Mouse (Mus musculus) heart, adult 2 months (tissue): ENCODE measurements around the gene Slc6a21. TPM values are rescaled to one million over a fixed set of nuclear protein-coding genes. Genes with fewer than 3 reads are reported as not detected.

Experiments
- DNase-seq, 2 experiments: peaks; one replicate each; pipeline ENCODE4 v3.0.0; 2021
- H3K27ac ChIP-seq: fragments of 200-600 bp; 2 replicates; pipeline ENCODE4 v1.8.1; 2022
- H3K27me3 ChIP-seq: fragments of 200-500 bp; 2 replicates; pipeline ENCODE4 v1.6.1; 2012; ENCODE audit warnings: mild to moderate bottlenecking, low read length, inconsistent platforms, mixed read lengths; ENCODE audit not compliant: control insufficient read depth, insufficient read depth
- H3K36me3 ChIP-seq: fragments of 200-500 bp; 2 replicates; pipeline ENCODE4 v1.6.1; 2012; ENCODE audit warnings: low read length, inconsistent platforms; ENCODE audit not compliant: control insufficient read depth, insufficient read depth
- H3K4me1 ChIP-seq: fragments of 200-500 bp; 2 replicates; pipeline ENCODE4 v1.6.1; 2011; ENCODE audit warnings: low read length; ENCODE audit not compliant: control insufficient read depth, insufficient read depth
- H3K4me3 ChIP-seq: fragments of 200-600 bp; 2 replicates; pipeline ENCODE4 v1.8.1; 2022
- H3K79me2 ChIP-seq: fragments of 200-500 bp; replicated peaks from 2 replicates; pipeline ENCODE4 v1.6.1; 2012; ENCODE audit warnings: mild to moderate bottlenecking, inconsistent platforms, low read length, moderate library complexity, mixed read lengths; ENCODE audit not compliant: control insufficient read depth, insufficient read depth
- H3K9ac ChIP-seq: fragments of 200-500 bp; 2 replicates; pipeline ENCODE4 v1.6.1; 2012; ENCODE audit warnings: low read depth, mild to moderate bottlenecking, control low read depth, inconsistent platforms, low read length, mixed read lengths
- CTCF ChIP-seq: fragments of 200-600 bp; IDR thresholded peaks from 2 replicates; pipeline ENCODE4 v1.8.1; 2022; ENCODE audit warnings: antibody characterized with exemption, mild to moderate bottlenecking, moderate library complexity
- EP300 ChIP-seq: fragments of 200-500 bp; IDR thresholded peaks from 2 replicates; pipeline ENCODE4 v1.6.1; 2011; ENCODE audit warnings: low read depth, low read length, control low read depth; ENCODE audit not compliant: insufficient read depth
- POLR2A ChIP-seq: fragments of 200-500 bp; IDR thresholded peaks from 2 replicates; pipeline ENCODE4 v1.6.1; 2011; ENCODE audit warnings: mild to moderate bottlenecking, low read depth, low read length, control low read depth; ENCODE audit not compliant: insufficient read depth
- WGBS: fragments of 180-500 bp; shearing (Covaris S2); methylation state at CpG from one replicate; pipeline ENCODE4 v1.1.7; 2018; 5-methylcytosine and 5-hydroxymethylcytosine counted together
- intact Hi-C: fragments of 180-260 bp; cut with DNase I; formaldehyde crosslinking; loops from one replicate; pipeline ENCODE4 v1.15.1; 2025
- polyA plus RNA-seq: library from polyadenylated mRNA; depleted of rRNA; stranded (reverse); fragments of >200 nt; gene quantifications from 2 replicates; pipeline ENCODE4 v1.2.3, GENCODE M21; 2012
- total RNA-seq, 2 experiments: library from RNA; stranded (reverse); gene quantifications; 2 replicates each; pipeline ENCODE4 v1.2.3; 2021

Slc6a21 gene
- total and polyA plus RNA-seq, 3 experiments: 0.55 TPM; not detected in 2

DNA sequence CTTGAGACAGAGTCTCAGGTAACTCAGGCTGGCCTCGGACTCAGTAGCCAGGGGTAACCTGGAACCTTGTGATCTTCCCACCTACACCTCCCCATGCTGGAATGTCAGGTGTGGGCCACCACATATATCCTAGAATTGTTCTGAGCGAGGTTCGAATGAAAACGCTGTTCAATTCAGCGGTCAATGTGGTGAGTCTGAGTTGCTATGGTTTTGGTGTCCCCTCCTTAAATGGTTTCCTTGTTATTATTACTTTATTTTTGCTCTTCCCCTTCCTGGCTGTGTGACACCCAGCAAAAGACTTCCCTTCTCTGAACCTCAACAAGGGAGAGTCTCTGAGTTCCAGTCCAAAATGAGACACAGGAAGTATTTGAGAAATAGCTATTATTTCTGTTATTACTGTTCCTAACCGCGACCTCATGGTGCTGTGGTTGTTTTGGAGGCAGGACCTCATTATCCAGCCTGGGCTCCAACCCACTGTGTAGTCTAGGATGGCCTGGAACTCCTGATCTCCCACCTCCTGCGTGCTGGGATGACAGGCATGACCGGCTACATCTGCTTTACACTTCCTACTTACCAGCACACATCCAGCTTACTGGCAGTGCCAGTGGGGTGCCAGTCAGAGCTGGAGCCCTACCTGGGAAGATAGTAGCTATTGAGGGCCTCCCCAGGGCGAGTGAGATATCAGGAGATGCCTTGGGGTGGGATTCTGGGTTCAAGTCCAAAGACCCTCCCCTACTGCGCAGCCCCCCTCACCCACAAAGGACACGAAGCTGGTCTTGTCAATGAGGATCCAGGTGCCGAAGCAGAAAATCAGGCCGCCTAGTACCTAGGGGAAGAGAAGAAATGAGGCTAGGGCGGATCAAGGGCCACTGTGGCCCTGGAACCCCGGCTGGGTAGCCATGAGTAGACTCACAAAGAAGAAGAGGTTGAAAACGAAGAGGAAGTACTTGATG, 39.3 kb upstream of the Slc6a21 start:
- intact Hi-C loops: no loop called here
- no peak overlapping the region for H3K4me3 ChIP-seq
- H3K79me2 ChIP-seq: no peaks in the 10 kb centered on the region
- H3K4me1 ChIP-seq: peaks cover 6% of the 10 kb centered on the region
- peak overlapping the region; percentile 15; the same call in 1 of the 2 replicates for H3K27ac ChIP-seq
- H3K27me3 ChIP-seq: no peaks in the 10 kb centered on the region
- 72% methylated on average over 17 of the region's 17 CpGs for WGBS
- TF ChIP-seq CTCF (no peak), POLR2A (no peak), EP300 (no peak)
- DNase-seq: no peak
- H3K9ac ChIP-seq: no peak overlapping the region
- no peaks in the 10 kb centered on the region for H3K36me3 ChIP-seq

DNA sequence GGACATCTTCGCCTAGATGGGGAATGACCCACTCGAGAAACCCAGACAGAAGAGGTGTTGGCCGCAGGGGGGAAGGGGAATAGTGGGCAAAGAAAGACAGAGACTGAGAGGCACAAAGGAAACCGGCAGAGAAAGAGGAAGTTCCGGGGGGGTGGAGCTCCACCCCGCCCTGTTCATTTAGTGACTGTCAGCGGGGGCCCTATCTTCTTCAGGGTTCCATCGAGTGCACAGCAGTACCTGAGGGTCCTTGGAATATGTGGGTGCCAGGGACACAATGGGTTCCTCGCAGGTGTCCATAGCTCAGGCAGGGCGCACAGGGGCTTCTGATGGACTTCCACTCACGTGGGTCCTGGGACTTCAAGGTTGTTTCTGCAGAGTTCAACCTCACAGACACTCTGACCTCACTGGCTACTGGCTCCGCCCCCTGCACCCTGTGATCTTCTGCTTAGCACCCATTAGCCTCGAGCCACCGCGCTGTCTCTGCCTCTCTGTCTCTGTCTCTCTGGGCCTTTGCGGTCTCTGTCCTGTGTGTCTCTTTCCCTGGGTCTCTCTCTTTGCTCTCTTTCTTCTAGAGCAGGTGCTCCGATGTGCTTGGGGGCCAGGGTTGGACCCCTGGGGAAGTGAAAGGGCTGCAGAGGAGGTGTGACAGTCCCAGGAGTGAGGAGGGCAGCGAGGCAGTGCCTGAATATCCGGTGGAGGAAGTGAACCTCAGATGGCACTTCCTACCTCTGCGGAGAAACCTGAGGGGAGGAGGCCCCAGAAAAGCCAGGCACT, 38.4 kb upstream of the Slc6a21 start, which contains the start of gene Cd37:
TSS of gene Cd37 (minus strand) at position 393 of the 774 bp plus-strand sequence.
- no peaks in the 10 kb centered on the region for H3K27me3 ChIP-seq
- H3K79me2 ChIP-seq: no peaks in the 10 kb centered on the region
- peaks cover 5% of the 10 kb centered on the region for H3K4me1 ChIP-seq
- H3K4me3 ChIP-seq: no peak within 1 kb of the TSS
- no peak within 1 kb of the TSS for H3K9ac ChIP-seq
- WGBS: 44% methylated on average over 20 of the region's 20 CpGs
- peak within 1 kb of the TSS; percentile 15; the same call in 1 of the 2 replicates for H3K27ac ChIP-seq
- H3K36me3 ChIP-seq: no peaks in the 10 kb centered on the region
- TF ChIP-seq EP300 (no peak), CTCF (no peak), POLR2A (no peak)
- peak; percentile 44 to 72 for DNase-seq
- intact Hi-C loops: no loop called here

DNA sequence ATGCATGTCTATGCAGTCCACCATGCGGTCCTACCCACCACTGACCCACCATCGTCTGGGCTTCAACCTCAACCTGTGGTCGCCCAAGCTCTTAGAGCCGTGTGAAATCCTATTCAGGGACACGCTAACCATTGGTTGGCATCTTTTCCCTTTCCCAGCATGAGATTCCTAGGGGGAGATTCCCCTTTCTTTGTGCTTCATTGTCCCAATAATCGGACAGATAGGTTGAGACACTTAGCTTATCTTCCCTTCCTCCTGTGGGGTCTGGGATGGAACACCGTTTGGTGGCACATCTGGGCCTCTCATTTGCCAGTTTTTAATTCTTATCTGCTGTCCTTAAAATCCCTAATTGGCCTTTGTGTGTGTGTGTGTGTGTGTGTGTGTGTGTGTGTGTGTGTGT, 37.2 kb upstream of the Slc6a21 start:
- H3K27me3 ChIP-seq: no peaks in the 10 kb centered on the region
- intact Hi-C loops: no loop called here
- H3K9ac ChIP-seq: no peak overlapping the region
- no peak overlapping the region for H3K4me3 ChIP-seq
- H3K4me1 ChIP-seq: no peaks in the 10 kb centered on the region
- TF ChIP-seq CTCF (no peak), POLR2A (no peak), EP300 (no peak)
- WGBS: 91% methylated on average over 7 of the region's 7 CpGs
- no peak overlapping the region for H3K27ac ChIP-seq
- H3K79me2 ChIP-seq: no peaks in the 10 kb centered on the region
- DNase-seq: no peak
- H3K36me3 ChIP-seq: no peaks in the 10 kb centered on the region

DNA sequence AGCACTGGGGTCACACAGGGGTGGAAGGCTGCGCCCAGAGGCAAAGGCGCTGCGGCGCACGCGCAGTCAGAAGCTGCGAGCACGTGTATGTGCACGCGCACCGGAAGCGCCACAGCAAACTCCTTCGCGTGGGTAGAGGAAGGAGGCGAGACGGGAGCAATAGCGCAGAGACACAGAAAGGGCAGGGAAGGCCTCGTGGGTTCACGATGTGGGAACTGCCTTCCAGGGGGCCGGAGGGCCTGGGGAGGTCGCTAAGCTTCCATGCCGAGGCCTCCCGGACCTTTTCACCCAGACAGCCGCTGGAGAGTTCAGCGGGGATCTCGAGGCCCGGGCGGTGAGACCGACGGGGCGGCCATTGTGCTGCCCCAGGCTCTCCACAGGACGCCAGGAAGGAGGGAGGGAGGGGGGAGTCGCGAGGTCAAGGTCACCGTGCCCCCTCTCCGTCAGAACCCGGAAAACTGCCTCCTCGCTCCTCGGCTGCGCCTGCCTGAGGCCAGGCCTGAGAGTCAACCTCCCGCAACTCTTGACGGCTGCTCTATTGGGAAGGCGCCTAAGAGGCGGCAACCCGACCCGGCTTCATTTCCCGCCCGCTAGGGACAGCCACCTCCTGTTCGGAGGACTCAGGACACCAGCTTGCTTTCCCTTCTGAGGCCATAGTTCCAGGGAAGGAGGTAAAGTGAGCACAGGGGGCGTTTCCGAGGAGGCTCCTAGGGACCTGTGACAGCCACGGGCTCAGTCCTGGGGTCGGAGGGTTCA, 36.5 kb upstream of the Slc6a21 start, which contains the start of gene Slc6a16:
TSS of gene Slc6a16 (plus strand) at position 453 of the 756 bp plus-strand sequence.
- Histone ChIP-seq H3K9ac (0 out of 2 replicates have a peak within 1 kb of the TSS, but pooled peaks have one; percentile 15), H3K27ac (no peak within 1 kb of the TSS), H3K27me3 (no peaks in the 10 kb centered on the region), H3K36me3 (no peaks in the 10 kb centered on the region), H3K79me2 (no peaks in the 10 kb centered on the region), H3K4me1 (no peaks in the 10 kb centered on the region), H3K4me3 (0 out of 2 replicates have a peak within 1 kb of the TSS, but pooled peaks have one; percentile 13)
- DNase-seq: peak; percentile 28 to 37
- WGBS: 28% methylated on average over 53 of the region's 53 CpGs
- intact Hi-C loops: no loop called here
- TF ChIP-seq EP300: no peak
- peak; percentile 23; the same call in 1 of the 2 replicates for TF ChIP-seq POLR2A
- TF ChIP-seq CTCF: no peak

- Histone ChIP-seq H3K27me3 (no peaks in the 10 kb centered on the region), H3K79me2 (no peaks in the 10 kb centered on the region), H3K4me1 (no peaks in the 10 kb centered on the region), H3K9ac (no peak overlapping the region), H3K36me3 (no peaks in the 10 kb centered on the region), H3K4me3 (no peak overlapping the region), H3K27ac (no peak overlapping the region)
- intact Hi-C loops: no loop called here
- WGBS: 88% methylated on average over 6 of the region's 6 CpGs
- TF ChIP-seq CTCF (no peak), POLR2A (no peak), EP300 (no peak)
- no peak for DNase-seq
These were observed 35.9 kb upstream of the Slc6a21 start for GRCm38 (mm10) chr7:45241389-45241749.
